Mouse (Mus musculus): ENCODE data around the gene 1700006A11Rik. TPM values are rescaled to one million over a fixed set of nuclear protein-coding genes. Genes with fewer than 3 reads are reported as not detected.

1700006A11Rik gene
- total RNA-seq (2023), result not detected

DNA sequence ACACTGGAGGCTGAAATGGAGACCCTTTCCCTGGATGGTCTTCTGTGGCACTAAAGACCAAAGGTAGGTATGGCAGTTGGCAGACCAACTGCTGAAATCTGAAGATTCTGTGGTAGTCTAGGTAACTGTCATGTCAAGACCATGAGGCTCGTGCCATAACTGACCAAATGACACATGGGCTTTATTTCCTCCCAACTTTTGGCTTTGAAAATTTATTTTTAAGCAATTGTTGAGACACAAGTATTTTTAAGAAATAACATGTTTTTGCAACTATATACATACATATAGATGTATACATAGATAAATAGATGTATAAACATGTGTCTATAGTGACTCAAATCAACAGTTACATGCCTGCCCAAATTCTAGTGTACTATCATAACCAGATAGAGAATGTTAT is at the start of gene 1700006A11Rik:
Gene 1700006A11Rik (minus strand): TSS at position 101 of the 400 bp plus-strand sequence.

Other genes starting within 250 kb of the 1700006A11Rik start
- gene Tram1l1, start 105.2 kb downstream of the 1700006A11Rik start, total RNA-seq (2023), result not detected
- gene 1700003H04Rik, start 155.1 kb upstream of the 1700006A11Rik start, total RNA-seq (2023), result not detected